Mouse (Mus musculus): ENCODE measurements at regions not wholly inside any gene's neighbourhood (a gene's known extent, or its start where the extent isn't known, plus 50 kb on each side); places are given as distances from the start of the nearest gene placed in this dataset.
"Not testable (repeated sequence)": the region's sequence is repeated elsewhere in the genome, so short reads cannot be mapped to it uniquely, and the experiment has no call there.

GRCm38 (mm10) chr1:108132006-108132405 is 542.2 kb downstream of the Serpinb8 start:
- no peak for DNase-seq

- DNase-seq: not testable (repeated sequence)
These were observed 545.5 kb downstream of the Serpinb8 start for GRCm38 (mm10) chr1:108135346-108135745.

- DNase-seq: no peak
These were observed 554.3 kb downstream of the Serpinb8 start for GRCm38 (mm10) chr1:108144114-108144513.

GRCm38 (mm10) chr1:108181350-108182167 is 591.8 kb downstream of the Serpinb8 start:
- no peak for DNase-seq

- no peak for DNase-seq
These were observed 592.3 kb downstream of the Serpinb8 start for GRCm38 (mm10) chr1:108182168-108182539.

- DNase-seq: no peak
These were observed 634.2 kb downstream of the Serpinb8 start for GRCm38 (mm10) chr1:108224047-108224446.

- no peak for DNase-seq
These were observed 650.3 kb downstream of the Serpinb8 start for GRCm38 (mm10) chr1:108240152-108240551.

GRCm38 (mm10) chr1:108255147-108255546 is 665.3 kb downstream of the Serpinb8 start:
- no peak for DNase-seq

GRCm38 (mm10) chr1:108259355-108259754 is 669.5 kb downstream of the Serpinb8 start:
- no peak for DNase-seq

GRCm38 (mm10) chr1:108282099-108282498 is 692.3 kb downstream of the Serpinb8 start:
- no peak for DNase-seq

- DNase-seq: peak; percentile 81
These were observed 696.8 kb downstream of the Serpinb8 start for GRCm38 (mm10) chr1:108286571-108286970.

Data from kidney, adult 9 months (tissue).